11 mouse cellular contexts compared by ENCODE assay signal in genomic region chr1:34290321-34290720, GRCm38 (mm10).
DNase-seq lines count a peak whose midpoint lies in the region; ATAC-seq and TF ChIP-seq lines count a peak whose summit lies in the region.
"Had no signal": no experiment of that assay in that cellular context is flagged by ENCODE, and none has a peak within 500 bp of the region (broad histone marks: within the 10 kb centered on the region; RNA-seq: fewer than 3 reads in every experiment).

No protein-coding gene starts in this region.

- peaks cover 83% of the 10 kb centered on the region for H3K36me3 ChIP-seq in limb, embryonic 13.5 days
- peaks cover 20% of the 10 kb centered on the region for H3K36me3 ChIP-seq in limb, embryonic 10.5 days
- H3K36me3 ChIP-seq in heart, postnatal 0 days (replicated peaks; ENCODE audit: control insufficient read depth, insufficient read depth, low read length) = peaks cover 84% of the 10 kb centered on the region
- H3K36me3 ChIP-seq in forebrain, embryonic 15.5 days = peaks cover 66% of the 10 kb centered on the region

- no peak overlapping the region for H3K4me2 ChIP-seq in limb, embryonic 13.5 days (replicated peaks)
- H3K4me2 ChIP-seq in heart, postnatal 0 days (ENCODE audit: low read depth, low read length) = no peak overlapping the region
- no peak overlapping the region for H3K4me2 ChIP-seq in forebrain, embryonic 15.5 days (replicated peaks)

- TF ChIP-seq EP300 in heart, postnatal 0 days (IDR thresholded peaks at IDR 0.05; ENCODE audit: low read depth) = no peak

- H3K4me1 ChIP-seq in limb, embryonic 13.5 days = no peaks in the 10 kb centered on the region
- H3K4me1 ChIP-seq in limb, embryonic 10.5 days = no peaks in the 10 kb centered on the region
- peaks cover 10% of the 10 kb centered on the region for H3K4me1 ChIP-seq in heart, postnatal 0 days (ENCODE audit: control insufficient read depth, insufficient read depth)
- H3K4me1 ChIP-seq in forebrain, embryonic 15.5 days = no peaks in the 10 kb centered on the region

- DNase-seq in limb, embryonic 10.5 days (ENCODE audit: low spot score) = no peak
- peak; percentile 45 for DNase-seq in gastrocnemius, postnatal 10 days
- peak; percentile 78 for DNase-seq in heart, postnatal 0 days (ENCODE audit: low spot score)
- peak; percentile 63 for DNase-seq in skeletal muscle tissue, adult 2 months (ENCODE audit: low read depth, low spot score)
- no peak for DNase-seq in frontal cortex, adult 2 months (ENCODE audit: extremely low spot score in 1 of 2, low spot score in 1 of 2)
- no peak for DNase-seq in embryo, embryonic 10 days (ENCODE audit: low spot score)
- DNase-seq: kidney, adult 11 months; thymus, postnatal 36 days had no signal

- peak; percentile 38; the same call in 1 of the 2 replicates for ATAC-seq in limb, embryonic 13.5 days (ENCODE audit: low FRiP score, low read depth)
- peak; percentile 72 for ATAC-seq in heart, postnatal 0 days (ENCODE audit: insufficient read depth, low read depth)
- ATAC-seq in forebrain, embryonic 15.5 days (replicated peaks) = no peak
- ATAC-seq: forebrain, embryonic 16.5 days had no signal

- H3K27me3 ChIP-seq in limb, embryonic 13.5 days = no peaks in the 10 kb centered on the region
- H3K27me3 ChIP-seq in limb, embryonic 10.5 days (ENCODE audit: low read depth, poor library complexity, severe bottlenecking) = no peaks in the 10 kb centered on the region
- H3K27me3 ChIP-seq in heart, postnatal 0 days (ENCODE audit: control insufficient read depth, insufficient read depth, low read length) = no peaks in the 10 kb centered on the region
- no peaks in the 10 kb centered on the region for H3K27me3 ChIP-seq in forebrain, embryonic 15.5 days

- H3K4me3 ChIP-seq in limb, embryonic 13.5 days = no peak overlapping the region
- no peak overlapping the region for H3K4me3 ChIP-seq in limb, embryonic 10.5 days
- no peak overlapping the region for H3K4me3 ChIP-seq in heart, postnatal 0 days (ENCODE audit: low read depth, low read length)
- H3K4me3 ChIP-seq in forebrain, embryonic 15.5 days = no peak overlapping the region

- H3K9me3 ChIP-seq in limb, embryonic 13.5 days = no peaks in the 10 kb centered on the region
- H3K9me3 ChIP-seq in limb, embryonic 10.5 days (replicated peaks) = no peaks in the 10 kb centered on the region
- H3K9me3 ChIP-seq in heart, postnatal 0 days (replicated peaks; ENCODE audit: control insufficient read depth, low read length) = no peaks in the 10 kb centered on the region
- H3K9me3 ChIP-seq in forebrain, embryonic 15.5 days = no peaks in the 10 kb centered on the region

- WGBS in limb, embryonic 13.5 days = 88% methylated on average over 12 of the region's 12 CpGs
- 94% methylated on average over 12 of the region's 12 CpGs for WGBS in limb, embryonic 10.5 days
- 36% methylated on average over 12 of the region's 12 CpGs for WGBS in heart, postnatal 0 days
- WGBS in forebrain, embryonic 15.5 days = 94% methylated on average over 12 of the region's 12 CpGs

- no peak overlapping the region for H3K27ac ChIP-seq in limb, embryonic 13.5 days
- H3K27ac ChIP-seq in limb, embryonic 10.5 days = no peak overlapping the region
- H3K27ac ChIP-seq in heart, postnatal 0 days (ENCODE audit: low read depth) = peak overlapping the region; percentile 62
- H3K27ac ChIP-seq in forebrain, embryonic 15.5 days (replicated peaks) = no peak overlapping the region

- H3K9ac ChIP-seq in limb, embryonic 13.5 days = no peak overlapping the region
- no peak overlapping the region for H3K9ac ChIP-seq in heart, postnatal 0 days (replicated peaks; ENCODE audit: low read depth, low read length)
- H3K9ac ChIP-seq in forebrain, embryonic 15.5 days (replicated peaks) = no peak overlapping the region

- TF ChIP-seq CTCF in heart, postnatal 0 days (IDR thresholded peaks at IDR 0.05; ENCODE audit: low read depth) = no peak

Comparison
In these comparisons a context has a peak if more than half of its experiments do, and no peak if none do; other contexts are left out.
1. DNase-seq: peak in gastrocnemius, postnatal 10 days (single experiment), heart, postnatal 0 days (single experiment) and skeletal muscle tissue, adult 2 months (single experiment); none in limb, embryonic 10.5 days (single experiment), frontal cortex, adult 2 months (0 of 2) and embryo, embryonic 10 days (single experiment).